Mouse (Mus musculus): ENCODE results near the gene Cdc20b. TPM values are rescaled to one million over a fixed set of nuclear protein-coding genes. Genes with fewer than 3 reads are reported as not detected.
A peak's percentile ranks its signal among the peaks of the same experiment; 100 is the strongest.

Cdc20b gene
- polyA plus RNA-seq, 1 experiment from 2014 or later: not detected

DNA sequence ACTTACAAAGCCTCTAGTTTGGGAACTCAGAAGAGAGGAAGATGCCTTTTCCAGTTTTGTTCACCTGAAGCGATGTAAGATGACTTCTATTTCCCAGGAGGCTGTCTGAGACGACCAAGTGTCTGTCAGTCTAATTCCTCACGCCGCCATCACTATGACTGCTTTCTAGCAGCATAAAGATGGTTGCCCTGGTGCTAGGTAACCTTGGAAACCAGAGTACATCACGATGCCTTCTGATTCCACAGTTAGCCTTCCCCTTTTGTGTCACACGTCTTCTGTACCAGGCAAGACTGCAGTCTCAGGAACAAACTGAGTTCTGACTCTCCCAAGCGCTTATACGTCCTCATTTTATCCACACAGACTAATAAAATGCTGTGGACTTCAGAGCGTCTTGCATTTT, 44.1 kb downstream of the Cdc20b start:
- Histone ChIP-seq H3K9ac (no peak overlapping the region), H3K36me3 (no peaks in the 10 kb centered on the region), H3K9me3 (replicated peaks) (no peaks in the 10 kb centered on the region), H3K27me3 (replicated peaks) (no peaks in the 10 kb centered on the region), H3K4me2 (no peak overlapping the region), H3K27ac (no peak overlapping the region), H3K4me3 (no peak overlapping the region), H3K4me1 (no peaks in the 10 kb centered on the region)
- WGBS (ENCODE audit: insufficient replicate concordance): 75% methylated on average over 9 of the region's 9 CpGs
- no peak for ATAC-seq

DNA sequence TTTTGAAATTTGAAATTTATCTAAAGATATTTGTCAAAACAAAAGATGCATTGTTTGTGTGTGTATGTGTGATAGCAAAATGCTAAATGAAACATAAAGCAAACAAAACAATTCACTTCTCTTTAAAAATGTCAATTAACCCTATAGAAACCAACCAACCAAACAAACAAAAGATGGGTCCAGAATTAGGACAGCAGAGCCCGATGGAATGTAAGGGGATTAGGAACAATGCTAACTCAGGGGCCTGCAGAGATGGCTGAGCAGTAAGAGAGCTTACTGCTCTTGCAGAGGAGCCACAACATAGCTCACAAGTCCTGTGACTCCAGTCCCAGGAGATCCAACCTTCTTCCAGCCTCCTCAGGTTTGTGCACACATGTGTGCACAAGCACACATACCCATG, 47.2 kb downstream of the Cdc20b start:
- Histone ChIP-seq H3K27me3 (replicated peaks) (no peaks in the 10 kb centered on the region), H3K36me3 (no peaks in the 10 kb centered on the region), H3K4me3 (no peak overlapping the region), H3K4me1 (peaks cover 9% of the 10 kb centered on the region), H3K9me3 (replicated peaks) (no peaks in the 10 kb centered on the region), H3K27ac (no peak overlapping the region), H3K9ac (no peak overlapping the region), H3K4me2 (no peak overlapping the region)
- no peak for ATAC-seq
- 70% methylated on average over 1 of the region's 1 CpGs for WGBS (ENCODE audit: insufficient replicate concordance)

- WGBS (ENCODE audit: insufficient replicate concordance): 12% methylated on average over 5 of the region's 5 CpGs
- peaks cover 9% of the 10 kb centered on the region for H3K4me1 ChIP-seq
- no peaks in the 10 kb centered on the region for H3K36me3 ChIP-seq
- H3K9me3 ChIP-seq (replicated peaks): no peaks in the 10 kb centered on the region
- no peak overlapping the region for H3K4me3 ChIP-seq
- H3K4me2 ChIP-seq: peak overlapping the region; percentile 19; the same call in 1 of the 2 replicates
- no peaks in the 10 kb centered on the region for H3K27me3 ChIP-seq (replicated peaks)
- 0 out of 2 replicates have a peak, but pooled peaks have one; percentile 59 for ATAC-seq
- H3K9ac ChIP-seq: no peak overlapping the region
- no peak overlapping the region for H3K27ac ChIP-seq
Measured at GRCm38 (mm10) chr13:113084732-113085131, 49.8 kb downstream of the Cdc20b start.

GRCm38 (mm10) chr13:113087226-113088017, 52.5 kb downstream of the Cdc20b start:
- H3K4me1 ChIP-seq: peaks cover 9% of the 10 kb centered on the region
- 0 out of 2 replicates have a peak, but pooled peaks have one; percentile 13 for ATAC-seq
- no peak overlapping the region for H3K27ac ChIP-seq
- H3K4me2 ChIP-seq: no peak overlapping the region
- no peaks in the 10 kb centered on the region for H3K36me3 ChIP-seq
- H3K27me3 ChIP-seq (replicated peaks): 0 out of 2 replicates have a peak, but pooled peaks cover 6% of the 10 kb centered on the region
- no peaks in the 10 kb centered on the region for H3K9me3 ChIP-seq (replicated peaks)
- WGBS (ENCODE audit: insufficient replicate concordance): 56% methylated on average over 13 of the region's 13 CpGs
- H3K4me3 ChIP-seq: no peak overlapping the region
- H3K9ac ChIP-seq: no peak overlapping the region

DNA sequence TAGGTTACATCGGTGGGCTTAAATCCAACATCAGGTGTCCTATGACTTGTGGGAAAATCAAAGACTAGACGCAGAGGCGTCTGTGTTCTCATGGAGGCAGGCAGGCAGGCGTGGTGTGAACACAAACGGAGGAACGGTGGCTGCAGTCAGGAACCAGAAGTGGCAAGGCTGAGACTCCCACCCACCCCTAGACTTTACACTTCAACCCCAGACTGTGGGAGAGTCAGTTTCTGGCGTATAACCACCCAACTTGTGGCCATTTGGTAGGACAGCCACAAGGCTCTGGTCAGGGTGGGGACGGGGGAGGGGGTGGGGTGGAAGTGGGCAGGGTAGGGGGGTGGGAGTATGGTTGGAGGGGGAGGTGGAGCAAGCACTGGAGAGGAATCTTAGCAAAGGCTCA, 55.6 kb downstream of the Cdc20b start:
- Histone ChIP-seq H3K9ac (no peak overlapping the region), H3K4me1 (no peaks in the 10 kb centered on the region), H3K4me3 (no peak overlapping the region), H3K9me3 (replicated peaks) (no peaks in the 10 kb centered on the region), H3K27me3 (replicated peaks) (peaks cover 6% of the 10 kb centered on the region; the same call in 1 of the 2 replicates), H3K36me3 (no peaks in the 10 kb centered on the region), H3K4me2 (no peak overlapping the region), H3K27ac (no peak overlapping the region)
- ATAC-seq: no peak
- 61% methylated on average over 8 of the region's 8 CpGs for WGBS (ENCODE audit: insufficient replicate concordance)

DNA sequence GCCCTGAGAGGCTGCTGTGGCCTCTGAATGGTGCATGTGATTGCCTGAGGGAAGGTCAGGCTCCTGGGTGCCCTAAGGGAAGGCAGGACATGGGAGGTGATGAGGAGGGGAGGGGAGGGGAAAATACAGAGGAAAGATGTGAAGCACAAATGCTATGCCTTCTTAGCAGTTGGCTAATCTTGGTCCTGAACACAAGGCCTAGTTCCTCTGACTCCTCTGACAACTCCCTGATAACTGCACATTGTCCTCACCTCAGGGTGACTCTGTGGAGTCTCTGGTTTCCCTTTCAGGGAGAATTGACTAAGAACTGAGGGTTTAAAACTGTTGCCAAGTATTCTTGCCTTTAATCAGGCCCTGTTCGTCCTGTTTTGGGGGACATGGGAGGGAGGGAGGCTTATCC, 59.7 kb downstream of the Cdc20b start:
- Histone ChIP-seq H3K9ac (no peak overlapping the region), H3K4me3 (no peak overlapping the region), H3K27me3 (replicated peaks) (peaks cover 6% of the 10 kb centered on the region; the same call in 1 of the 2 replicates), H3K36me3 (no peaks in the 10 kb centered on the region), H3K27ac (no peak overlapping the region), H3K4me2 (no peak overlapping the region), H3K4me1 (no peaks in the 10 kb centered on the region), H3K9me3 (replicated peaks) (no peaks in the 10 kb centered on the region)
- ATAC-seq: no peak
- 53% methylated on average over 1 of the region's 1 CpGs for WGBS (ENCODE audit: insufficient replicate concordance)

DNA sequence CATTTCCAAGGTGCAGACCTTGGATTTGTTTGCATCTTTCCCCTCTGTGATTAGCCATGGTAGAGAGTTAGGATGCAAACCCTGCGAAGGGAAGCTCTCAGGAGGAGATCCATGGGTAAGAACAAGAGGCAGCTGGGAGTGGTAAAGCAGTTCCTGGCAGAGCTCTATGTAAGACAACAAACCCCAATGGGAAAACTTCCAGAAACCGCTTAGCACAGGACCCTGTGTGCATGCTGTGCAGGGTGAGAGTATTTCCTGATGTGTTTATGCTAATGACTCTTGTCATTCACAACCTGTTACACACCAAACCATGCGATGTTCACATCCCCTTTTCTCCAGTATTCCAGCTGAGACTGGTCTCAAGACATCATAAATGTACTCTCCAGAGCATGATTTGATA, 62.1 kb downstream of the Cdc20b start:
- no peaks in the 10 kb centered on the region; the same call in 1 of the 2 replicates for H3K27me3 ChIP-seq (replicated peaks)
- no peak overlapping the region for H3K4me2 ChIP-seq
- no peaks in the 10 kb centered on the region for H3K36me3 ChIP-seq
- H3K9ac ChIP-seq: no peak overlapping the region
- no peaks in the 10 kb centered on the region for H3K4me1 ChIP-seq
- H3K9me3 ChIP-seq (replicated peaks): no peaks in the 10 kb centered on the region
- 57% methylated on average over 3 of the region's 3 CpGs for WGBS (ENCODE audit: insufficient replicate concordance)
- H3K4me3 ChIP-seq: no peak overlapping the region
- no peak for ATAC-seq
- no peak overlapping the region for H3K27ac ChIP-seq

DNA sequence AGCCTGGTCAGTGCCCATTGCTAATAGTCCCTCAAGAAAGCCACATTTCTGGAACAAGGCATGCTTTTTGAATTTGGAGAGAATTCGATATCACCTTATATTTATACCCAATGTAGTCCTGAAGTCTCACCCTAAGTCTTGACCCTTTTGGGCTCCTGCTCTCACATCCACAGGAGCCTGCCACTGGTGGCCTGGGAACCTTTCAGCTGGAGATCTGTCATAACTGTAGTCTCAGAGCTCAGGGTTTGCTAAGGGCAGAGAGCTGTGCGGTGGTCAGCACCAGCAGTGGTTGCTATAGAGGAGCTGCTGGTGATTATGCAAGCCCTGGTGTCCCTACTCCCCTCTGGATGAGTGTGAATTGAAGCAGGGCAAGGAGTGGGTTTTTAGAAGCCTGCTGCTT, 63.5 kb downstream of the Cdc20b start:
- ATAC-seq: no peak
- Histone ChIP-seq H3K4me2 (no peak overlapping the region), H3K27ac (no peak overlapping the region), H3K9me3 (replicated peaks) (no peaks in the 10 kb centered on the region), H3K9ac (no peak overlapping the region), H3K27me3 (replicated peaks) (no peaks in the 10 kb centered on the region; the same call in 1 of the 2 replicates), H3K36me3 (no peaks in the 10 kb centered on the region), H3K4me3 (no peak overlapping the region), H3K4me1 (no peaks in the 10 kb centered on the region)
- WGBS (ENCODE audit: insufficient replicate concordance): 83% methylated on average over 2 of the region's 2 CpGs

GRCm38 (mm10) chr13:113100879-113101278, 66.0 kb downstream of the Cdc20b start, which contains the start of gene Gzma:
Gene Gzma (minus strand): TSS chr13:113100981.
- Histone ChIP-seq H3K4me2 (no peak within 1 kb of the TSS), H3K4me1 (no peaks in the 10 kb centered on the region), H3K9me3 (replicated peaks) (no peaks in the 10 kb centered on the region), H3K27ac (no peak within 1 kb of the TSS), H3K36me3 (no peaks in the 10 kb centered on the region), H3K27me3 (replicated peaks) (no peaks in the 10 kb centered on the region), H3K4me3 (no peak within 1 kb of the TSS), H3K9ac (no peak within 1 kb of the TSS)
- ATAC-seq: no peak
- 61% methylated on average over 6 of the region's 6 CpGs for WGBS (ENCODE audit: insufficient replicate concordance)

GRCm38 (mm10) chr13:113101804-113102203, 66.9 kb downstream of the Cdc20b start:
- H3K4me2 ChIP-seq: no peak overlapping the region
- no peak overlapping the region for H3K27ac ChIP-seq
- no peaks in the 10 kb centered on the region for H3K4me1 ChIP-seq
- WGBS (ENCODE audit: insufficient replicate concordance): 34% methylated on average over 10 of the region's 10 CpGs
- no peak overlapping the region for H3K4me3 ChIP-seq
- no peak for ATAC-seq
- no peaks in the 10 kb centered on the region for H3K9me3 ChIP-seq (replicated peaks)
- H3K27me3 ChIP-seq (replicated peaks): no peaks in the 10 kb centered on the region
- no peaks in the 10 kb centered on the region for H3K36me3 ChIP-seq
- no peak overlapping the region for H3K9ac ChIP-seq

- ATAC-seq: no peak
- Histone ChIP-seq H3K27me3 (replicated peaks) (no peaks in the 10 kb centered on the region), H3K9ac (no peak overlapping the region), H3K36me3 (no peaks in the 10 kb centered on the region), H3K4me3 (no peak overlapping the region), H3K4me2 (no peak overlapping the region), H3K27ac (no peak overlapping the region), H3K4me1 (no peaks in the 10 kb centered on the region), H3K9me3 (replicated peaks) (no peaks in the 10 kb centered on the region)
- WGBS (ENCODE audit: insufficient replicate concordance): 76% methylated on average over 10 of the region's 10 CpGs
Measured at GRCm38 (mm10) chr13:113104759-113105158, 69.8 kb downstream of the Cdc20b start.

DNA sequence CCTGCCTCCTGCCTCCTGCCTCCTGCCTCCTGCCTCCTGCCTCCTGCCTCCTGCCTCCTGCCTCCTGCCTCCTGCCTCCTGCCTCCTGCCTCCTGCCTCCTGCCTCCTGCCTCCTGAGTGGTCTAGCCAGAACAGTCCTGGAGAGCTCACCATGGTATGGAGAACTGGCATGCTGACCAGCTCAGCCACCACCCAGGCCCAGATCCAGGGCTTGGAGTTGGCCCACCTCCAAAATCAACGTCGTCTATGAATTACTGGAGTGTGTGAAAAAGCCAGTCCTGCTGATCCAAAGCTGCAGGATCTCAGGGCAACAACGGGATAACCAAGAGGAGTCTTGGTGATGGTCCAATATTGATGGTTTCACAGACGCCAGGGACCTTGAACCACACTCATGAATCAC, 84.1 kb downstream of the Cdc20b start:
- H3K36me3 ChIP-seq: no peaks in the 10 kb centered on the region
- H3K4me1 ChIP-seq: no peaks in the 10 kb centered on the region
- no peak for ATAC-seq
- H3K4me2 ChIP-seq: no peak overlapping the region
- H3K27ac ChIP-seq: no peak overlapping the region
- no peak overlapping the region for H3K9ac ChIP-seq
- H3K27me3 ChIP-seq (replicated peaks): no peaks in the 10 kb centered on the region
- WGBS (ENCODE audit: insufficient replicate concordance): 59% methylated on average over 4 of the region's 4 CpGs
- H3K4me3 ChIP-seq: no peak overlapping the region
- no peaks in the 10 kb centered on the region for H3K9me3 ChIP-seq (replicated peaks)
